Mouse (Mus musculus) hematopoietic stem cell, adult 5-6 weeks (primary cell): ENCODE results near the gene Myog. TPM values are rescaled to one million over a fixed set of nuclear protein-coding genes. Genes with fewer than 3 reads are reported as not detected.
A peak's percentile ranks its signal among the peaks of the same experiment; 100 is the strongest.

ENCODE experiments used
- ATAC-seq, 2 experiments: fragments of 125-278 bp in 1 of 2; replicated peaks in 1 of 2; 2 replicates each; pipeline ENCODE4 v1.8.0; 2016 to 2017; ENCODE audit warnings: inconsistent platforms in 2 of 2, mild to moderate bottlenecking in 2 of 2, moderate number of reproducible peaks in 2 of 2, low read depth in 1 of 2, moderate TSS enrichment in 1 of 2; ENCODE audit not compliant: low FRiP score in 2 of 2, poor library complexity in 2 of 2, severe bottlenecking in 2 of 2, insufficient read depth in 1 of 2, low TSS enrichment in 1 of 2
- total RNA-seq: library from RNA; stranded (forward); fragments of 172-1452, 232-1000 nt; gene quantifications from 2 replicates; pipeline ENCODE4 v1.2.3, GENCODE M21; 2017

Myog gene
- total RNA-seq, 1 experiment from 2014 or later, result not detected

DNA sequence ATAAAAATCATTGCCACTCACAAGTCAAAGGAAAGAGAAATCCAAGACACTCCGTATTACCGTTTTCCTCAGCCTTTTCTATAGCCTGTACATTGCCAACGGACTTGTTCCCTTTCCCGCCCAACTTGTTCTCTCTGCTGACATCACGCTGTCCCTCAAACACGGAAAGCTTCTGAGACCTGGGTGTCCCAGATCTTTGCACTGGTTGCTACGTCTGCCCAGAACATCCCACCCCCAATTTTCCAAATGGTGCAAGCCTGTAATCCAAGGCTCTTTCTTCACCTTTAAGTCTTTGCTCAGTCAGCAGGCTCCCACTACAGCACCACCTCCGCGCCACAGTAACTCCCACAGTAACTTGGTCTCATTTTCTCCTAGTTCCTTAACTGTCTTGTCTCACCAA lies 15.2 kb downstream of the Myog start:
- no peak for ATAC-seq

DNA sequence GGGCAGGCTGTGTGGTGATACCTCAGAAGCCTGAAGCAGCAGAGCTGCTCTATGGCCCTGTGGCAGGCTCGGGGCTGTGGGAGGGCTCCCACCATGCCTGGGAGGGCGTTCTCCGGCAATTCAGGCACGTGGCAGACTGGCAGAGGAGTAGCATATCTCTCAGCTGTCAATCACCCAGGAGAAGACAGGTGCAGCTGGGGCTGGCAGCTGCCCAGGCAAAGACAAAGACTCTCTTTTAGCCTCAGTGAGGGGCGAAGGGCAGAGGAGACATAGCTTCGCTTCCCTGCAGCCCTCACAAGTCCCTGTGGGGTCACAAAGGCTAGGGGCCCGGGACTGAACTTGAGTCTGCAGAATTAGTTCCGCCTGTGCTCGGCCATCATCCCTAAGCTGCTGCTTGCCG lies 17.6 kb downstream of the Myog start:
- no peak for ATAC-seq

DNA sequence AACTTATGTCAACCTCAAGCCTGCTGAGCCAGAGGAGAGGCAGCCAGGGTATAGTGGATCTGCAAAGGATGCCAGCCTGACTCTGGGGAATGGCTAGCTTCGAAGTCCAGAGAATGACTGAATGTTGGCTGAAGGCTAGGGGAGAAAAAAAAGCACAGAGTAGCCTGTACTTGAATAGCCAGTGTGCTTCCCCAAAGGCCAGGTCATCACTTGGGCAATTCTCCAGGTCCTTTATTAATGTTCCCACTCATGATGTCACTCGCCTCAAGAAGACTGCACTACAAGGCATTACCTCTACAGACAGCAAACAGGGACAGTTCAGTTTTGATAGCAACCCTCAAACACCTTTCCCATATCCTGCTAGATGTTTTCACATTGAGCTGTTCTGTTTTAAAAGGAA lies 20.5 kb downstream of the Myog start:
- no peak for ATAC-seq

DNA sequence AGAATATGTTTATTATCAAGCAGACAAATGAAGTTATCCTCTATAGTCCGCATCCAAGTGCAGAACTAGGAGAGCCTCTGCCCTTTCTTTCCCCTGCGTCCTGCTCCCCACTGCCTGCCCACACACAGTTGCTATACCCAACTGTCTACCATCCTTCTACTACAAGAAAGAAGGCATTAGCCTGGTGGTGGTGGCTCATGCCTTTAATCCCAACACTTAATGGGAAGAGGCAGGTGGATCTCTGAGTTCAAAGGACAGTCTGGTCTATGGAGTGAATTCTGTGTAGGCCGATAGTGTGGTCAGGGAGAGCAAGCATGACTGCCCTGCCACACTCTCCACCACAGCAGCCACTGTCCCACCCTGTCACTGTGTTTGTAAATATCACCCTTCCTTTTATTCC lies 20.9 kb downstream of the Myog start:
- ATAC-seq, result no peak

DNA sequence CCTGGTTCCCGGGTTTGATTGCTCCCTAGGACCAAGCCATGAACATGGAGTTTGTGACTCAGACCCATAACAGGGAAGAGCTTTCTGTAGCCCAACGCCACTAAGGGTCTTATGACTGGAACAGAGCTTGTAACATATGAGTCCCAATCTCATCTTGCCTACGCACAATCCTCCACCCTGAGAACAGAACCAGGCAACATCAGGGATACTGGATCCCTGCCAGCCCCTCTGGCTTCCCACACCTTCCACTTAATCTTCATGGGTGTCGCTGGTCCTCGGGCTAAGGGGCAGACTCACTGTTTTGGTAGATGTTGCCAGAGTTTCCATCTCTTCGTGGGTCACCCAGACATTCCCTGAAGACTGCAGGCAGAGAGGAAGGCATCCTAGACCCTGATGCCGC lies 22.0 kb downstream of the Myog start:
- ATAC-seq, result no peak

DNA sequence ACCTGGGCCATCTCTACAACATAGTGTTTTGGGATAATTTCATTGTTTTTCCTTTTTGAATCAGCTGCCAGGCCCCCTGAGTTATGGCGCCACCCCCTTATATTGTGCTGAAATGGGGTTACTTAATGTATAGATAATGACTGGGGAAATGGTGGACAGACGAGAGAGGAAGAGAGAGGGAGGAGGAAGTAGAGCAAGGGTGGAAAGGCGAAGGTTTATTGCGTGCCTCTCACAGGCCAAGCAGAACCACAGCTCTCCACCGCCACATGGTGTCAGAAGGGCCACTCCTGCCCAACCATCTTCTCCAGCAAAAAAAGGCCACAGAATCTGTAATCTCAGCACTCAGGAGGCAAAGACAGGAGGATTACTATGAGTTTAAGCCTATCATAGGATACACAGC lies 25.4 kb downstream of the Myog start:
- no peak for ATAC-seq

DNA sequence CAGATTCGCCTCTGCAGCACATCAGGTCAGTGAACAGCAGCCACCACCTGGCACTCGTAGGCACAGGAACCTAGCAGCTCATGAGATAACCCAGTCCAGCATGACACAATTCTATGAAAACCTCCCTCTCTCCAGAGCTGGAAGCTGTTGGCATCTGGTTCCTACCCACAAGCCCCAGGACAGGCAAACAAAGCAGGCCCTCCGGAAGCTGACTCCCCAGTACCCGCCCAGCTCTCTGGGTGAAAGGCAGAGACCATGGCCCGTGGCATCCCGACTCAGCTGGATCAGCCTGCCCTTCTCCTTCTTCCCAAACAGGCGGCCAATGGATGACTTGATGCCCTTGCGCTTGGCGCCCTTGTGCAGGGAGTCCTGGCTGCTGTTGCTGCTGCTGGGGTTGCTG lies 26.6 kb downstream of the Myog start:
- no peak for ATAC-seq

DNA sequence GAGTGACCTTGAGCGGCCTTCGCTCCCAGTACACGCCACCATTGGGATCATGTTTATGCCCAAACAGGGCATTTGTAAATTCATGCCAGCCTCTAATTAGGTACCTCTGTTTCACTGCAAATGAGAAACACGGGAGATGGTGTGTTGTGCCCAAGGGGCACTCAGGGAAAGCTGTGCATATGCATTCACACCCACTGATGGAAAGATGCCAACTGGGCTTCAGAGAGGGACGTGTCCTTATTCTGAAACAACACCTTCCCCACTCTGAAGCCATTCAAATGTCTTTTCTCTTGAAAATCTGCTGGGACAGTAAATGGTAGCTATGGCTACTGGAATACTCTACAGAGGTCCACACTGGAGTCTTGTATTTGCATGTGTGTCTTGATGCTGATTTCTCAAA lies 28.5 kb downstream of the Myog start:
- ATAC-seq, result no peak

DNA sequence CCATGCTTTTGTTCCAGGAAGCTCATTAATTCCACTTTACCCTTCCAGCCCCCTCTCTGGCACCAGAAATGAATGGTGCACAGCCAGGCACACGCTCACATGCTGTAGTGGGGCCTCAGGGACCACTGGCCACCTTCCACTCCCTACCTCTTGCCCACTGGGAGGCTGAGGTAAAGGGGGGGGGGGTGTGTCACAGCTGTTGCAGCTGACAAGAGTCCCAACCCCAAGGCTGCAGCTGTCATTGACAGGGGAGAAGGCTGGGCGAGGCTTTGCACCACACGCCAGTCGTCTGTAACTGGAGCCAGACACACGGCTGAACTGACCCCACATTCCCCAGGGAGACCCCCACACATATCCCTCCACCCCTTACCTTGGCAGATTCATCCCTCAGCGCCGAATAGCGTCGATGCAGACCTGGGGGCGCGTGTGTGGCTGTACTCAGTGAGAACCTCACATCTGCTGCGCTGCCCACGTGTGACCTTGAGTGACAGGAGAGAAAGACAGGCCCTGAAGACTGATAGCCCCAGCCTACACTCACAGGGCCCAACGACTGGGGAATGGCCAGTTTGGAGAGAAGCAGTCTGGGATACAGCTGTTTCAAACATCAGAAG lies 31.0 kb downstream of the Myog start:
- ATAC-seq, result no peak

DNA sequence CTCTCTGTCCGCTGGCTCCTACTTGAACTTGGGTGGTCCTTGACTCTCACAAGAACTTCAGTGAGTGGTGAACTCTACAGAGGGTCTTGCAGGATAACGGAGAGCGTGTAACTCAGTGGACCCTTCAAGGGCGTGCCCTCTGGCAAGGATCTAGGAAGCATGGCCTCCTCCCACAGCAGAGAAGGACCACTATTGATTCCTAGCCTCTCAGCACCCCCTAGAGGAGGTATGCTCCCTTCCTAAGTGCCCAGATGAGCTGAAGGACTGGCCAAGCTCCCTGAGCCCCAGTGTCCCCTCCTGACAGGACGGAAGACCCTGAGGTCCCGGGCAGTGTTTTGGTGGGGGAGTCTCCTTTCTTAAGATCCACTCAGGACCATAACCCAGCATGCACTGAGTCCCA lies 32.8 kb downstream of the Myog start:
- no peak for ATAC-seq

DNA sequence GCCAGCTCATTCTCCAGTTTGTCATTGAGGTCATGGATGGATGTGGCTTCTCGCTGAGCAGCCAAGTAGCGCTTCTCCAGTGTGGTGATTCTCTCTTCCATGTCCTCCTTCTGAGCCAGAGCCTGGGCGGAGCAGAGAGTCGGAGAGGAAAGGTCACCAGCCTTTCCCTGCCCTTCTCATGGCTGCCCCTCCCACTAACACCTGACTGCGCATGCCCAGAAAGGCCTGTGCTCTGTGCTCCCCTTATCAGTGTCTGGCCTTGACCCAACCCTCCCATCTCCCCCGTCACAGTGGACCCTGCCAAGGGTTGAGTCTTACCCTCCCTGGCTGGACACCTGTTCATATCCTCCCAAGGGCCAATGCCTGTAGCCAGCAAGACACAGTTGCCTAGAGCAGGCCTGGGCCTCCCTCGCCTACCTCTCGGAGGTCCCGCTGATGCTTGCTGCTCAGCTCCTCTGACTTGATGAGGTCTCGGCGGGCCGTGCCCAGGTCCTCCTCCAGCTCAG lies 37.1 kb downstream of the Myog start:
- no peak for ATAC-seq

DNA sequence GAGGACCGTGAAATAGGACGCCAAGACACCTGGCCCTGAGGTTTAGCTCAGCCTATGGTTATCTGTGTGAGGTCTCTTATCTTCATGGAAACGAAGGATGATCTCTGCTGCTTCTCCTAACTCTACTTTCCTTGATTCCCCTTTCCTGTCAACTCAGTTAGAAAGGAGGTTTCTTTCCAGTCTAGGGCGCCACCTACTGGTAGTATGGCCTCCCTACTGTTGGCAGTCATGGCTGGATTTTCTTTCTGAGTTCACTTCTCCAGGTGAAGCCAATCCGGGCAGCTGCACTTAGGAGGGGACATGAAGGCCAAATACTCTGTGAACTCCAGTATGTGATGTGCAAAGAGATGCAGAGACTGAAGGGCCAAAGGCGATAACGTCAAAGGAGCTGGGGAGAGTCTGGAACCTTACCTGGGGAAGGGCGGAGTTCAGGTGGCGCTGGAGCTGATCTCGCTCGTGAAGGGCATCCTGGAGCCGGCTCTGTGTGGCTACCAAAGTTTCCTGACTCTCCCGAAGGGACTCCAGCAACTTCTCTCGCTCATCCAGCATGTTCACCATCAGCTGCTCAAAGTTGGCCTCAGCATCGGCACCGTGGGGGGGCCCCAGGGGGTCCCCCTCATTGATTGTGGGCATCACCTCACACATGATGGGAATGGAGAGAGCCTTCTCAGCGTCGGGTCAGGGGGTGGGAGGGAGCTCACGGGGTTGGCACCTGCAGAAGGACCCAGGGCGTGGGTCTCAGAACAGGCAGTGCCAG lies 42.3 kb downstream of the Myog start:
- ATAC-seq, result no peak

DNA sequence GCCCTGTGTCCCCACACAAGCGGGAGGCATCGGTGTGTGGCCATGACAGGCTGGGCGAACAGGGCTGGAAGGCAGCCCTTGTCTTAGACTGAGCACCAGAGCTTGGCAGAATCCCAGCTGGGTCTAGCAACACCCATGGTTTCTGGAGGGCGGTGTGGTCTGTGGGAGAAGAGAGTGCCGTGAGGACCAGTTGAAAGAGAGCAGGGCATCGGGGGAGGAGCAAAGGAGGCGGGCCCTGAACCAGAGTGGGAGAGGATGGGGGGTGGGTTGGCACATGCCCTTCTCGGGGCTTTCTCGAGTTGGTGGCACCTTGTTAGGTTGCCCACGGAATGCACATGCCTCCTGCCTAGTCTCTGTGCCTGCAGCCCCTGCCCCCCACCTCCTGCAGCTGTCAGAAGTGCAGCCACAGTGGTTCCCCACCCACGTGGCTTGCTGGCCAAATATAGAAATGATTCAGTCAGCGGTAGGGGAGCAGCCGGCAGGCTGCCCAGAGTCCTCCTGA lies 43.0 kb downstream of the Myog start, which contains the start of gene Ppfia4:
TSS of gene Ppfia4 (minus strand) at position 159 of the 502 bp plus-strand sequence.
- peak; percentile 78 to 82 for ATAC-seq

DNA sequence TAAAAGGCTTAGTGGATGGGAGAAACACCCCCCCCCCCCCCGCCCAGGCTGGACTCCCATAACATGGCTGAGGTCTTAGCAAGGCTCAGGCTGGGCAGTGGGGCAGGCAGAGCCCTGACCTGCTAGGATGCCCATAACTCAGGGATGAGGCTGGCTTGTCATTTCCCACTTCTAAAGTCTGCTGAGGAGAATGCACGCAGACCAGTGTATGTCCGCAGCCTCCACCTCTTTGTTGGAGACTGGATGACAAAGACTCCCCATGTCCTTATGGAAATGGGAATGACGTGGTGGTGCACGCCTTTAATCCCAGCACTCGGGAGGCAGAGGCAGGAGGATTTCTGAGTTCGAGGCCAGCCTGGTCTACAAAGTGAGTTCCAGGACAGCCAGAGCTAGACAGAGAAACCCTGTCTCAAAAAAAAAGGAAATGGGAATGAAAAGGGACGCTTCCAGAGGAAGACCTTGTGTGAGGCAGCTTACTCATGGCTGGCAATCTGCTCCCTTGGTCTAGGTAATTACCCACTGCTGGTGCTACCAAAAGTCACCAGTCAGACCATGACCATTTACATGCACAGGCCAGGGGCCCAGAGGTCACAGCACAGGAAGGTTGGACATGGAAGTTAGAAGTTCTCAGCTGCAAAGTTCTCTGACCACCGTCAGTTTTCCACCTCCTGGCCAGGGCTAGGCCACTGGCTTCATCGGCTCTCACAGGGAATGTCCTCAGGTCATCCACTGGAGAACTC lies 43.8 kb downstream of the Myog start:
- no peak for ATAC-seq

DNA sequence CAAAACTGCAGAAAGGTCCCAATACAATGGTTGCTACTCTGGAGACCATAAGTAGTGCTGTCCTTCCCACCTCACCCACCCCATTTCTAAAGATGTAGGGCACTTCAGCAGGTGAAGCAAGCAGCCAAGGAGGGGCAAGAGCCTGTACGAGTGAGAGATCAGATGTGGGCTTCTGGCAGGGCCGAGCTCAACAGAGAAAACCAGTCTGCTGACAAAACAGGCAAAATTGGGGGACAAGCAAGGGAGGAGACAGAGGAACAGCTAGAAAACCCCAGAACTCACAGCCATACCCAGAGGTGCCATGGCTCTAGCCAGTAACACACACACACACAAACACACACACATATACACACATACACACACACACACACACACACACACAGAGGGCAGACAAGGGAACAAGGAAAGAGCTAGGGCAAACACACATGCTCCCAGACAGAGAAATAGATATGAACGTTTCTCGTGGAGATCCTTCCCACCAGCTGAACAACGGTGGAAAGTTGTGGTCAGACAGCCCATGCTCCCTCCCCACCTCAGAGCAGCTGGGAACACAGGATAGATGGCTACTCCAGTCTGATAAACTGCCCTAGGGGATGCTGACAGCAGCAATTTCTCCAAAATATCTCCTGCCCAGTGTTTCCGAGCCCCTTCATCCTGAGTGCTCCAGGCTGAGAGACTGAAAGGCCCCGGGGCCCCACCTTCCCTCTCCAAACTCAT lies 44.5 kb downstream of the Myog start:
- no peak for ATAC-seq

DNA sequence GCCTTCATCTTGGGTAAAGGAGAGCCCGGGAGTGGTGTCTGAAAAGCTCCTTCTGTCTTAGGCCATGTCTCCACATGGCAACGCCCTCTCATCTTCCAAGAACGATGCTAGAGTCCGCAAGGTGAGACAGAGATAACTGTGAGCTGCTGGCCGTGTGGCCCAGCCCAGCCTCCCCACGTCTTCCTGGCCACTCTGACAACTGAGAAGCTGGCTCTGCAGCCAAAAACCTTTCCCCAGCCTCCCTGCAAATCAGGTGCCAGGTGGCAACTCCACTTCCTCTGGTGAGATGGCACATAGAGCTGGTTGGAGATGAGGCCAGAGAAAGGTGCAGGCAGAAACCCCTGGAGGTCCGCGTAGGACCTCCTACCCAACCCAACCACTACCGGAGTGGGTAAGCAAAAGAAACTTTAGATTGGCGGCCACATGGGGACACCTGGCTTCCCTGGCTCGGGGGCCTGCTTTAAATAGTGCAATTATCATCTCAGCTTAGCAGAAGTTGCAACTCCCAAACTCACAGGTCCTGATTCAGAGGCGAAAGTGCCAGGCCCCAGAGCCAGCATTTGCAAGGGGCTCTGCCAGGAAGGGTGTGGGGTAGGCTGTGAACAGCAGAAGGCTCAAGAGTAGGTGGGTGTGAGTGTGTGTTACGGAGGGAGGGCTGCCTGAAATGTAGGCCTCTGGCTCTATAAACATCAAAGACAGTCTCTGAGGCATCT lies 45.6 kb downstream of the Myog start:
- ATAC-seq, result no peak
